Mouse (Mus musculus) adrenal gland, adult 8-10 months (tissue): ENCODE results near the gene Methig1. TPM values are rescaled to one million over a fixed set of nuclear protein-coding genes. Genes with fewer than 3 reads are reported as not detected.

ENCODE experiments used
- DNase-seq: peaks from one replicate; pipeline ENCODE4 v3.0.0; 2022
- total RNA-seq, 4 experiments: library from RNA; stranded (reverse); gene quantifications; 2 replicates each; pipeline ENCODE4 v1.2.4; 2022

The Methig1 gene
- total RNA-seq, 4 experiments from 2014 or later = 0.41 to 0.98 (median 0.71) TPM

DNA sequence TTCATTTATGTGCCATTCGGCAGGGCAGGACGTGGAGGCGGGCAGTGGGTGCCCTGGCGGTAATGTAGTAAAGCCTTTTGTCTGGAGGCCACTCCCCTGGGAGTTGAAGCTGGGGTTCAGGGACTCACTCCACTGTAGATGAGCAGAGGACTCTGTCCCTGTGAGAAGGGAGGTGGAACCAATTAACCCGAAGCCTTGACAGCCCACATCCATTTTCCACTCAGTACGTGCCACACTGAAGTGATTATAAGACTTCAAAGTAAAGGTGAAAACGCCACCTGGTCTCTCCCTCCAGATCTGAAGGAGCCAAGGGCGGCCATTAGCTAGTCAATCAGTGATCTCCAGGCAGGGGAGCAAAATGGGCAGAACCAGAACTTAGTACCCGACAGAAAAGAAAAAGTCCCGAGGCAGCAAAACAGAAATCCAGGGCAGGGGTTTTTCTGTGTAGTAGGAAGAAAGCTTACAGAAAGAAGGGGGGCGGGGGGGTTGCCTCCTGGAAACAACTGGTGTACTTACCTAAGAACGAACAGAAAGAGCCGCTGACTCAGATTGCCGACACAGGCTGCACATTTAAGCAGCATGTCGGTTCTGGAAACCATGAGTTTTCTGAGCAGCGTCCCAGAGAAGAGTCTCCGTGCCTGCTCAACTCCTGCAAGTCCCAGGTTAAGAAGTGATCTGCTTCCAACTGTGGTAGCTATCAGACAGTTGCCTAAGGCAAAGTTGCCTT is 71.6 kb downstream of the Methig1 start, which contains the start of gene Slc11a2:
Slc11a2 (minus strand) TSS at position 677 of the 727 bp plus-strand sequence.
- DNase-seq = no peak

- DNase-seq = no peak
Measured at GRCm38 (mm10) chr15:100428296-100428905, 75.5 kb downstream of the Methig1 start.

DNA sequence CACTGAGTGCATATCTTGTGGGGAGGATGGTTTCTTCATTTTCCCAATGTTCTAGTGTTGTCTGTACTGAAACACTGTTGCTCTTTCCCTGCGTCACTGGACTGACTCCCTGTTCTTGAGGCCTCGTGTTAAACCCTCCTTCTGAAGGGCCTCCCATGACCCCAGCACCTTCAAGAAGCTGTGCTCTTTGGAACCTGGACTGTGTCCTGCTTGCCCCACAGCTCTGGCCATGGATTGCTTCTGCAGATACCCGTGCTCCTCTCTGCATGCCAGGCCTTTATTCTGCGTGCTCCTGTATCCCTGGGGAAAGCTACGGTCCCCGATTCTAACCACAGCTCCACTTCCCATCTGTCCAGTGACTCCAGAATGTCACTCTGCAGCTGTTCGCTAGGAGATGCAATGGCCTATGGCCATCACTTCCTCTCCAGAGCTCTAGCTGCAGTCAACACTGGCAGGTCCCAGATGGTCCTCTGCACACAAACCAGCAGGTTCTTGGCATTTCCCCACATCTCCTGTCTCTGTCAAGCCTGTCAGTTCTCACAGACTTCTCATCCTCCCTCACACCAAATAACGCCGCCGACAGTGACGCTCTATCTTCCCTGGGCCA is 77.1 kb downstream of the Methig1 start:
- DNase-seq = no peak

- DNase-seq = no peak
Measured at GRCm38 (mm10) chr15:100433234-100433633, 80.3 kb downstream of the Methig1 start.

Other genes with a start within 250 kb of the Methig1 start
- gene Atf1, start 125.3 kb upstream of the Methig1 start, total RNA-seq = 10 to 100 TPM; 61.9 to 72.1 (median 66.3) TPM
- gene Tmprss12, start 72.3 kb upstream of the Methig1 start, total RNA-seq = not detected
- 100 to 1,000 TPM in 3 of 4 experiments, 10 to 100 TPM in 1; 80.4 to 134 (median 120) TPM for gene Mettl7a1, start 49.0 kb upstream of the Methig1 start, total RNA-seq
- gene Mettl7a3, start 18.2 kb upstream of the Methig1 start, total RNA-seq = under 1 TPM in 2 of 4 experiments, not detected in 2; 0.27 to 0.31 TPM
- gene Mettl7a2, start 51 bp downstream of the Methig1 start, total RNA-seq = 1 to 10 TPM; 1.5 to 3.3 (median 2.5) TPM
- gene Higd1c, start 11.4 kb downstream of the Methig1 start, total RNA-seq = 1 to 10 TPM in 2 of 4 experiments, not detected in 2; 1.0 to 1.7 TPM
- under 1 TPM; 0.09 to 0.28 (median 0.26) TPM for gene Gm5475, start 69.0 kb downstream of the Methig1 start, total RNA-seq
- 100 to 1,000 TPM; 110 to 151 (median 127) TPM for gene Slc11a2, start 71.9 kb downstream of the Methig1 start, total RNA-seq
- 100 to 1,000 TPM in 3 of 4 experiments, 10 to 100 TPM in 1; 77.8 to 122 (median 108) TPM for gene Letmd1, start 115.9 kb downstream of the Methig1 start, total RNA-seq
- gene Csrnp2, start 142.3 kb downstream of the Methig1 start, total RNA-seq = 1 to 10 TPM; 5.7 to 8.5 (median 6.7) TPM
- gene Tfcp2, start 198.9 kb downstream of the Methig1 start, total RNA-seq = 10 to 100 TPM; 25.6 to 38.0 (median 30.8) TPM
- 10 to 100 TPM; 17.1 to 33.5 (median 23.8) TPM for gene Pou6f1, start 246.8 kb downstream of the Methig1 start, total RNA-seq